Mouse (Mus musculus) ES-Bruce4 (cell line): ENCODE measurements around the gene Nmi. TPM values are rescaled to one million over a fixed set of nuclear protein-coding genes. Genes with fewer than 3 reads are reported as not detected.

ENCODE experiments used
- H3K27ac ChIP-seq: 2 replicates; pipeline ENCODE4 v1.5.1; 2012; ENCODE audit warnings: low read length, inconsistent platforms; ENCODE audit not compliant: insufficient read depth
- H3K27me3 ChIP-seq: 2 replicates; pipeline ENCODE4 v1.6.1; 2012; ENCODE audit warnings: mild to moderate bottlenecking, low read length, inconsistent platforms; ENCODE audit not compliant: control insufficient read depth, poor library complexity, insufficient read depth, severe bottlenecking
- H3K36me3 ChIP-seq: 2 replicates; pipeline ENCODE4 v1.6.1; 2012; ENCODE audit warnings: inconsistent platforms, mild to moderate bottlenecking, low read length, moderate library complexity; ENCODE audit not compliant: control insufficient read depth, poor library complexity, insufficient read depth, severe bottlenecking
- H3K4me1 ChIP-seq: one replicate; pipeline ENCODE4 v1.8.1; 2011; ENCODE audit warnings: low read length; ENCODE audit not compliant: control insufficient read depth, insufficient read depth
- H3K4me3 ChIP-seq: 2 replicates; pipeline ENCODE4 v1.5.1; 2011; ENCODE audit warnings: low read depth, mild to moderate bottlenecking, low read length
- H3K9ac ChIP-seq: 2 replicates; pipeline ENCODE4 v1.6.1; 2012; ENCODE audit warnings: low read depth, mild to moderate bottlenecking, inconsistent platforms; ENCODE audit not compliant: poor library complexity, severe bottlenecking
- H3K9me3 ChIP-seq: replicated peaks from 2 replicates; pipeline ENCODE4 v1.6.1; 2012; ENCODE audit warnings: mild to moderate bottlenecking, low read length, inconsistent platforms; ENCODE audit not compliant: control insufficient read depth, poor library complexity, insufficient read depth, severe bottlenecking
- CTCF ChIP-seq: IDR thresholded peaks from one replicate; pipeline ENCODE4 v1.8.1; 2011; ENCODE audit warnings: low read depth, low read length
- EP300 ChIP-seq: IDR thresholded peaks from 2 replicates; pipeline ENCODE4 v1.6.1; 2011; ENCODE audit warnings: low read depth, low read length; ENCODE audit not compliant: insufficient read depth
- POLR2A ChIP-seq: IDR thresholded peaks from one replicate; pipeline ENCODE4 v1.8.1; 2011; ENCODE audit warnings: low read length; ENCODE audit not compliant: insufficient read depth
- polyA plus RNA-seq: library from polyadenylated mRNA; stranded (reverse); fragments of >200 nt; gene quantifications from 2 replicates; pipeline ENCODE4 v1.2.4, GENCODE M21; 2011; ENCODE audit warnings: low read depth; ENCODE audit not compliant: missing spikeins, insufficient read depth, insufficient read length

Gene Nmi
- polyA plus RNA-seq, 1 experiment: 3.6 TPM

DNA sequence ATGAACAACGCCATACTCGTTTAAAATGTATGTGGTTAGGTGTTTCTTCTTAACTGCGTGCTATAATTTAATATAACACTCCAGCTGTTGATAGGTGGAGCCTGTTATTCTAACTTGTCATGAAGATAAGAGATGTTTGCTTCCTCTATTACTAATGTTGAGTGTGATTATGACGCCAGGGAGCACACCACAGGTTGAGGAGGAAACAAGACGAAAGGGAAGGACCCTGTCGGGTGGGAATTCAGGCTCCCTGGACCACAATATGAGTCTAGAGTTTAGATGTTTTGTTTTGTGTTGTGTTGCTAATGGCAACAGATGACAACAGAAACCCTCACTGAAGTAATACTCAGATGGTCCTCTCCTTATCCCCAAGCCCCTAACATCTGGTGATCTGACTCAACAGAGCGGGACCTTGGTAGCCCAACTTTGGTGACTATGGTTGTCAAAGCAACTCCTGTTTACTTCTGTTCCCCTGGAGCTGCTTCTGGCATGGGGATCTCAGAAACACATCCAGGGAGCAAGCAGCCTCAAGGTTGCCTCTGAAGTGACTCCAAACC, 19.6 kb downstream of the Nmi start:
- TF ChIP-seq POLR2A: no peak
- no peak for TF ChIP-seq CTCF
- no peak for TF ChIP-seq EP300
- Histone ChIP-seq H3K4me3 (no peak overlapping the region), H3K4me1 (no peaks in the 10 kb centered on the region), H3K27ac (no peak overlapping the region), H3K36me3 (no peaks in the 10 kb centered on the region), H3K27me3 (no peaks in the 10 kb centered on the region; the same call in 1 of the 2 replicates), H3K9me3 (no peaks in the 10 kb centered on the region), H3K9ac (no peak overlapping the region)

DNA sequence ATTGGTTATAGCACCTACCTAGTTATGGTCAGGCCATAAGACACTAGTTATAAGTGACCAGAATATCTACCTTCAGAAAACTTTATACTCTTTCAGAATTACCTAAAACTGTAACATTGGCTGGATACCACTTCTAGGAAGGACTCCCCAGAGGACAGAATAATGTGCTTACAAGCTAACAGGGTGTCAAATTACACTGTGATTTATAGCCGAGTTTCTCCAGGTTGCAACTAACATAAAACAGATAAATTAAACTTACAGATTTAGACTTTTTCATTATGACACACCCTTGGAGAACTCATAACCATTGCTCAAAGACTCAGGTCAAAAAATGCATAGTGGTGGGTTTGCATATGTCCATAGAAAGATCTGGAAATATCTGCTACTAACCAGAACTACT, 22.4 kb downstream of the Nmi start:
- no peaks in the 10 kb centered on the region for H3K4me1 ChIP-seq
- no peak for TF ChIP-seq POLR2A
- no peak for TF ChIP-seq CTCF
- no peak for TF ChIP-seq EP300
- H3K27ac ChIP-seq: no peak overlapping the region
- H3K4me3 ChIP-seq: no peak overlapping the region
- H3K27me3 ChIP-seq: no peaks in the 10 kb centered on the region; the same call in 1 of the 2 replicates
- no peaks in the 10 kb centered on the region for H3K36me3 ChIP-seq
- no peaks in the 10 kb centered on the region for H3K9me3 ChIP-seq
- H3K9ac ChIP-seq: no peak overlapping the region

DNA sequence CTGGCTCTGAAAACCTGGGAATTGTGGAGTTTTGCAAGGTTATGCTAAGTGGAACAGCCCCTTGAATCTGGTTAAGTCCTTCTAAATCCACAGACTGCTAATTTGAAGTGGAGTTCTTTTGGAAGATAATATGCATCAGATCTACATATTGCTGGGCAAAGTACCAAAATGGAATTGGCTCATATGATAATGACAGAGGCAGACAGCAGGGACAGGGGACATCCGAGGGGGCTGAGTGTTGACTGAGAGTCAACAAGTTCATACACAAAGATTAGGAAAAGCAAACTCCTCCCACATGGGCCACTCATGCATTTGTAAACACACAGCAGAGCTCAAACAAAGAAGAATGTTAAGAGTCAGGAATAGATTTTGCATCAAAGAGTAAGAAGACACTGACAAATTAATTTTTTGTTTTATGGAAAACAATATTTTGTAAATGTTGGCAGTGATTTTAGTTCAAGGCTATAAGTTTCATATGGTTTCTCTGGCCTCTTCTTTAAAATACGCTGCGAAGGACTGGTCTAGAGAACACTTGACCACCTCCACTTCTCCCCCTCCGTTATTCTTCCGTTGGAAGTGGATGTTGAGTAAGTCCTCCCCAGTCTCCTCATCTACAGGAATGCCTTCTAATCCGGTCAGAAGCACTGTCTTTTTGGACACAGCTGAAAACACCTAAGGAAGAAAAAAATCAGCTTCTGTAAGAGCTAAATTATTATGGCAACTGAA, 25.0 kb downstream of the Nmi start:
- TF ChIP-seq CTCF (no peak), EP300 (no peak), POLR2A (no peak)
- Histone ChIP-seq H3K9me3 (peaks cover 3% of the 10 kb centered on the region; the same call in 1 of the 2 replicates), H3K4me3 (no peak overlapping the region), H3K9ac (no peak overlapping the region), H3K4me1 (no peaks in the 10 kb centered on the region), H3K36me3 (no peaks in the 10 kb centered on the region), H3K27me3 (no peaks in the 10 kb centered on the region), H3K27ac (no peak overlapping the region)

DNA sequence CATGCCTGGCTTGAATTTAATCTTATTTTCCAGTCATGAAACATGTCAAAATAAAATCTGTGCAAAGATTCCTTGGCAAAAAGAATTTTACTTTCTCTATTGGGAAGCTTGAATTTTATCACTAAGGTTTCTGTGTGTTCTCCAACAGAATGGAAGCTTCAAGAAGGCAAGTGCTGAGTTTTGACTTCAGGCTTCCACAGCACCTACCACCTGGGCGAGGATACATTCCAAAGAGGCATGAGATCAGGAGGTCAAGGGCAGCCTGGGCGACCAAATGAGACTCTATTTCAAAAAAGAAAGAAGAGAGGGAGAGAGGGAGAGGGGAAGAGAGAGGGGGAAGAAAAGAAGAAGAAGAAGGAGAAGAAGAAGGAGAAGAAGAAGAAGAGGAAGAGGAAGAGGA, 27.5 kb downstream of the Nmi start:
- Histone ChIP-seq H3K27me3 (no peaks in the 10 kb centered on the region), H3K9ac (no peak overlapping the region), H3K4me1 (no peaks in the 10 kb centered on the region)

DNA sequence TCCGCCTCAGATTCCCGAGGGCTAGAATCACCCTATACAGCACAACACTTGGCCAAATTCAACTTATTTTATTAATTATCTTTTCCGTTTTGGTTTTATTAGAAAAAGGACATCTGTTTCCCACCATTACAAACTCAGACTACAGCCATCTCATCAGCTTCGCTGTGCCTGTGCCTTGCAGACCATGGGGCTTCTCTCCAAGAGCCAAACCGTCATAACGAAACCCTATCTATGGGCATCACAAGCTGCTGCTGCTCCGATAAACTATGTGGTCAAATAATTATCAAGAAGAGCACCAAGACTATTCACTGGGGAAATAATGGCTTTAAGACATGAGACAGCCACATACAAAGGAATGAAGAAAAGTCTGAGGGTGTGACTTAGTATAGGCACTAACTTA, 31.5 kb downstream of the Nmi start:
- H3K36me3 ChIP-seq: no peaks in the 10 kb centered on the region
- H3K27me3 ChIP-seq: no peaks in the 10 kb centered on the region
- H3K27ac ChIP-seq: no peak overlapping the region
- TF ChIP-seq CTCF: no peak
- no peak for TF ChIP-seq POLR2A
- peaks cover 3% of the 10 kb centered on the region; the same call in 1 of the 2 replicates for H3K9me3 ChIP-seq
- no peak overlapping the region for H3K4me3 ChIP-seq
- no peak overlapping the region for H3K9ac ChIP-seq
- H3K4me1 ChIP-seq: no peaks in the 10 kb centered on the region

More for the DNA sequence above, 27.5 kb downstream of the Nmi start:
- TF ChIP-seq EP300 (no peak), POLR2A (no peak), CTCF (no peak)
- Histone ChIP-seq H3K27ac (no peak overlapping the region), H3K4me3 (no peak overlapping the region), H3K9me3 (peaks cover 3% of the 10 kb centered on the region; the same call in 1 of the 2 replicates), H3K36me3 (no peaks in the 10 kb centered on the region)

DNA sequence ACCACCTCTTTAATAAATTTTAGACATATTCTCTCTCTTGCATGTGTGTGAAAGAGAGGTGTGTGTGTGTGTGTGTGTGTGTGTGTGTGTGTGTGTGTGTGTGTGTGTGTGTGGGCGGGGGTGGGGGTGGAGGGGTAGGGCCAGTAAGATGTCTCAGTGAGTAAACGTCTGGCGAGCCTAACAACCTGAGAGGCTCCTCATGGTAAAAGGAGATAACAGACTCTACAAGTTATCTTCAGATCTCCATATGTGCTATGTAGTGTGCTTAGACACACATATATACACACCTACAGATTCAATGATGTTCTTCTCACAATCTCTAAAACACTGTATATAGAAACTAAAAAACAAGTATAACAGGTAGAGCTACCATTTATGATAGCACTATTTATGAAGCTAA, 34.5 kb downstream of the Nmi start:
- TF ChIP-seq POLR2A (no peak), EP300 (no peak), CTCF (no peak)
- Histone ChIP-seq H3K27me3 (no peaks in the 10 kb centered on the region), H3K4me1 (no peaks in the 10 kb centered on the region), H3K36me3 (no peaks in the 10 kb centered on the region), H3K9me3 (peaks cover 3% of the 10 kb centered on the region; the same call in 1 of the 2 replicates), H3K9ac (no peak overlapping the region), H3K27ac (no peak overlapping the region), H3K4me3 (no peak overlapping the region)
